Mouse (Mus musculus) E14TG2a.4 (cell line): ENCODE data around the gene Bcar3.
A peak's percentile ranks its signal among the peaks of the same experiment; 100 is the strongest.
"Not testable (repeated sequence)": the region's sequence is repeated elsewhere in the genome, so short reads cannot be mapped to it uniquely, and the experiment has no call there.

Source experiments
- H3K27me3 ChIP-seq: 2 replicates; pipeline ENCODE4 v1.6.1; 2014; ENCODE audit warnings: low read length, control low read depth; ENCODE audit not compliant: insufficient read depth
- H3K36me3 ChIP-seq: 2 replicates; pipeline ENCODE4 v1.6.1; 2014; ENCODE audit warnings: low read length, control low read depth; ENCODE audit not compliant: insufficient read depth
- H3K4me1 ChIP-seq: replicated peaks from 2 replicates; pipeline ENCODE4 v1.6.1; 2014; ENCODE audit warnings: low read depth, low read length, control low read depth
- H3K4me3 ChIP-seq: replicated peaks from 2 replicates; pipeline ENCODE4 v1.5.1; 2014; ENCODE audit warnings: mild to moderate bottlenecking, low read length
- H3K9me3 ChIP-seq: 2 replicates; pipeline ENCODE4 v1.6.1; 2014; ENCODE audit warnings: low read length, control low read depth
- CTCF ChIP-seq: conservative IDR thresholded peaks from 2 replicates; pipeline ENCODE4 v1.5.1; 2014; ENCODE audit warnings: low read length
- NANOG ChIP-seq: IDR thresholded peaks from 2 replicates; pipeline ENCODE4 v1.6.1; 2014; ENCODE audit warnings: borderline replicate concordance, low read length, mixed read lengths
- POU5F1 ChIP-seq: IDR thresholded peaks from 2 replicates; pipeline ENCODE4 v1.6.1; 2014; ENCODE audit warnings: low read length, borderline replicate concordance

Gene Bcar3

GRCm38 (mm10) chr3:122288613-122289195 is 5.2 kb upstream of the Bcar3 start:
- no peak for TF ChIP-seq POU5F1
- TF ChIP-seq NANOG: no peak
- no peak for TF ChIP-seq CTCF
- H3K36me3 ChIP-seq: peaks cover 22% of the 10 kb centered on the region
- H3K4me3 ChIP-seq: no peak overlapping the region
- H3K9me3 ChIP-seq: no peaks in the 10 kb centered on the region
- H3K4me1 ChIP-seq: peaks cover 22% of the 10 kb centered on the region
- H3K27me3 ChIP-seq: no peaks in the 10 kb centered on the region

GRCm38 (mm10) chr3:122289344-122289743 is 4.6 kb upstream of the Bcar3 start:
- Histone ChIP-seq H3K4me1 (peaks cover 26% of the 10 kb centered on the region), H3K36me3 (peaks cover 15% of the 10 kb centered on the region)
- not testable (repeated sequence) for H3K9me3 ChIP-seq, H3K27me3 ChIP-seq, H3K4me3 ChIP-seq

GRCm38 (mm10) chr3:122290696-122291095 is 3.2 kb upstream of the Bcar3 start:
- TF ChIP-seq CTCF: no peak
- no peak for TF ChIP-seq NANOG
- no peak for TF ChIP-seq POU5F1
- Histone ChIP-seq H3K4me1 (peaks cover 36% of the 10 kb centered on the region), H3K9me3 (no peaks in the 10 kb centered on the region), H3K36me3 (peaks cover 2% of the 10 kb centered on the region), H3K4me3 (no peak overlapping the region), H3K27me3 (no peaks in the 10 kb centered on the region)

DNA sequence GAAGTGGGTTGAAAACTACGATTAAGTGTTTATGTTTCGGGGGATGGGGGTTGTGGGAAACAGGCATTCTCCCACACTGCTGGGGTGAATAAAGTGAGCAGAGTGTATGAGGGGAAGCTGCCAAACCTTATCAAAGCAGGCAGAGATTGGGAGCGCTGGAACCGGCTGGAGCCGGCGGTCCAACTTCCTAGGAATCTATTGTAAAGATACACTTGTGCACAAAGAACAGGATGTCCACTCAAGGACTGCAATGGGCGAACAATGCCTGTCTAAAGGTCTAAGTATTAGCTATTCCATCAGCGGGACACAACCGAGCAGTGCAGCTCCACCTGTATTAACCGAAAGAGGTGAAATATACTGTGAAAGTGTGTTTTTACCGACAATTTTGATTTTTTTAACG is 2.1 kb upstream of the Bcar3 start:
- Histone ChIP-seq H3K9me3 (no peaks in the 10 kb centered on the region), H3K27me3 (no peaks in the 10 kb centered on the region), H3K4me3 (peak overlapping the region; percentile 94), H3K36me3 (no peaks in the 10 kb centered on the region), H3K4me1 (peaks cover 48% of the 10 kb centered on the region)
- TF ChIP-seq POU5F1: no peak
- peak; percentile 61; the same call in 1 of the 2 replicates for TF ChIP-seq NANOG

- no peaks in the 10 kb centered on the region for H3K36me3 ChIP-seq
These were observed 1.4 kb upstream of the Bcar3 start for GRCm38 (mm10) chr3:122292300-122293222.

DNA sequence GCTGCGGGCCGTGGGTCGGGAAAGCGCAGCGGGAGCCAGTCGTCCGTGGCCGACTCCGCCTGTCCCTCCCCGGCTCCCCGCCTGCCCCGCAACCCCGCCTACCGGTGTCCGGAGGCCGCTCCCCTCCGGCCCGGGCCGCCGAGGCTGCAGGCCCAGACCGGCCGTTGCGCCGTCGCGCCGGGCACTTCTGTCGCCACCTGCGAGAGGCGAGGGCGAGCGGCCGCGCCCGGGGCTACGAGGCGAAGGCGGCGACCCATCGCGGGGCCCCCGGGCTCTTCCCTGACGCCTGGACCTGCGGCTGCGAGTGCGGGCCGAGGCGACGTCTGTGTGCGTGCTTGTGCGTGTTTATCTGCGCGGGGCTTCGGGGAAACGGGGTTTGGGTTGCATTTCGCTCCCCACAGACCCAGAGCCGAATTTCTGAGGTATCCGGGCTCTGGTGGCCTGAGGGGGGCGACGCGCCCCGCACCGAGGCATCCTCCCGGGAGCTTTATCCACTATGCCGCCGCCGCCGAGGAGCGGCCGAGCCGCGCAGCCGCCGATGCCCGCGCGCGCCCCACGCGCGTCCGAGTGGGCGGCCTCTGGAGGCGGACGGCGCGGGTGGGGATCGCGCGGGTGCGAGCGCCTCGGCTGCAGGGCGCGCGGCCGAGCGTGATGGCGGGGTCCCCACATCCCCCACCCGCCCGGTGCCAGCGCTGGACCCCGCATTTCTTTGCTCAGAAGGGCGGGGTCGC is 548 bp upstream of the Bcar3 start:
- Histone ChIP-seq H3K27me3 (no peaks in the 10 kb centered on the region), H3K9me3 (no peaks in the 10 kb centered on the region), H3K4me1 (peaks cover 62% of the 10 kb centered on the region), H3K36me3 (no peaks in the 10 kb centered on the region), H3K4me3 (peak overlapping the region; percentile 94)
- TF ChIP-seq CTCF: no peak
- TF ChIP-seq NANOG: no peak
- TF ChIP-seq POU5F1: no peak

More at GRCm38 (mm10) chr3:122292300-122293222, 1.4 kb upstream of the Bcar3 start:
- Histone ChIP-seq H3K27me3 (no peaks in the 10 kb centered on the region), H3K4me1 (peaks cover 55% of the 10 kb centered on the region), H3K9me3 (no peaks in the 10 kb centered on the region), H3K4me3 (peak overlapping the region; percentile 94)
- TF ChIP-seq CTCF (no peak), NANOG (no peak), POU5F1 (no peak)

DNA sequence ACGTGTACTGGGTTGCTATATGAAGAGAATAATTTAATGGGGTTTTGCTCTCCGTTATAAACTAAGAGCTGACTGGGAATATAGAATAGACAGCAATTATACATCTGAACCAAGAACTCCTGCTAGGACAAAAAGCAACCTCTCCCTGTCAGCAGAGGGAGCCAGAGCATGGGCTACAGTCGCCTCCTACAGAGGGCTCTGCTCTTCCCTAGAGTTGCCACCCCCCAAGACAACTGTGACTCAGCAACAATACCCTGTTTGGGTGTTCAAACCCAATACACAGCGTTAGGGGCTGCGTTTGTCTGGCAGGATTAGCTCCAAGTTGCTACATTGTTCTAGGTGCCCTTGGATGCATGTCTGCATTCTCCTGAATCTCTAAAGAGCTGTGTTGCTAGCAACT is 1.6 kb downstream of the Bcar3 start:
- no peaks in the 10 kb centered on the region; the same call in 1 of the 2 replicates for H3K27me3 ChIP-seq
- no peaks in the 10 kb centered on the region for H3K36me3 ChIP-seq
- H3K4me1 ChIP-seq: peaks cover 66% of the 10 kb centered on the region
- TF ChIP-seq CTCF (peak; percentile 54), NANOG (no peak)
- H3K9me3 ChIP-seq: no peaks in the 10 kb centered on the region
- no peak overlapping the region for H3K4me3 ChIP-seq

DNA sequence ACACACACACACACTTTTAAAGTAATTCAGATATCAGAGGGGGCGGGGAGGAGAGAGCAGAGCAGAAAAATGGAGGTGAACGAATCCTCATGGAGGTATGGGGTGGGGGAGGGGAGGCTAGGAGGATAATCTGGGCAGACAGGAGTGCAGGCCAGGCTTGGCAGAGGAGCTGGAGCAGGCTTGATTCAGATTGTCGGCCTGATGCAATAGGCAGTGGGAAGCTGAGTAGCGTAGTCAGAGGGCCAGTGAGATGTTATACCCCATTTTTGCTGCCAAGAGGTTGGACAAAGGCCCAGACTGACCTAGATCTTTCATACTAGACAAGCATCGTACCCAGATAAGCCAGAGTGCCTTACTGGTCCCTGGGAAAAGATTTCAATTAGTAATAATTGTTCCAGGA is 3.0 kb downstream of the Bcar3 start:
- H3K27me3 ChIP-seq: no peaks in the 10 kb centered on the region; the same call in 1 of the 2 replicates
- H3K4me1 ChIP-seq: peaks cover 56% of the 10 kb centered on the region
- no peaks in the 10 kb centered on the region for H3K36me3 ChIP-seq
- no peak overlapping the region for H3K4me3 ChIP-seq
- no peaks in the 10 kb centered on the region for H3K9me3 ChIP-seq
- TF ChIP-seq NANOG (no peak), CTCF (no peak), POU5F1 (no peak)
